Mouse (Mus musculus) bone marrow, adult 2 months (tissue): Measurements from ENCODE around the gene Map4k4.

Experiments used
- CTCF ChIP-seq: fragments of 200-500 bp; IDR thresholded peaks from 2 replicates; pipeline ENCODE4 v1.5.1; 2011; ENCODE audit warnings: low read length, control low read depth; ENCODE audit not compliant: control insufficient read depth, insufficient read depth
- POLR2A ChIP-seq: fragments of 200-500 bp; IDR thresholded peaks from 2 replicates; pipeline ENCODE4 v1.6.1; 2011; ENCODE audit warnings: low read depth, mild to moderate bottlenecking, control low read depth, low read length, borderline replicate concordance; ENCODE audit not compliant: control insufficient read depth

DNA sequence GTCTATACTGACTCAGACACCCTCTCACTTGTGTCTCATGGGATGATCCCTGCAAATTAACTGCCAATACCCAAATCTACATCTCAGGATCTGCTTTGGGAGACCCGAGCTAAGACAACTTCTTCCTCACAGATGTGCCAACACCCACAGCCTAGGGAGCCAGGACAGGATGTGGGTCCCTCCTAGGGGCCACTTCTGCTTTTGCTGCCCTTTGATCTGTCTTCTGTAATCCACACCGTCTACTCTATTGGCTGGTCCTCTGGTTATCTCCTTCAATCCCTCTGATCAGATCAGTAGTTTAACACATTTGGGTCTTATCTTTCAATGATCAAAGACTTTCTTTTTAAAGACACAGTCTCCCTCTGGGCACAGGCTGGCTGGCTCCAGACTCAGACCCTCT lies 5.2 kb upstream of the Map4k4 start:
- TF ChIP-seq POLR2A (no peak), CTCF (no peak)
